Mouse (Mus musculus): ENCODE measurements around the gene Fignl1. TPM values are rescaled to one million over a fixed set of nuclear protein-coding genes. Genes with fewer than 3 reads are reported as not detected.

Fignl1 gene
- polyA plus RNA-seq, 1 experiment from 2014 or later: 101 TPM

GRCm38 (mm10) chr11:11737562-11737961 is 71.2 kb downstream of the Fignl1 start:
- H3K9me3 ChIP-seq (ENCODE audit: control insufficient read depth, low read length): no peaks in the 10 kb centered on the region
- no peak overlapping the region for H3K27ac ChIP-seq (ENCODE audit: low read depth, low read length)
- H3K36me3 ChIP-seq (ENCODE audit: control insufficient read depth, insufficient read depth, low read length): no peaks in the 10 kb centered on the region
- ATAC-seq (replicated peaks; ENCODE audit: low FRiP score): no peak
- H3K4me3 ChIP-seq (ENCODE audit: low read depth, low read length): no peak overlapping the region
- no peak overlapping the region for H3K4me2 ChIP-seq (ENCODE audit: low read depth, low read length, severe bottlenecking)
- no peaks in the 10 kb centered on the region for H3K4me1 ChIP-seq (replicated peaks; ENCODE audit: control insufficient read depth, insufficient read depth, low read length)
- no peaks in the 10 kb centered on the region for H3K27me3 ChIP-seq (ENCODE audit: control insufficient read depth, insufficient read depth, low read length)
- DNase-seq (ENCODE audit: low spot score): no peak
- H3K9ac ChIP-seq (ENCODE audit: low read length): no peak overlapping the region
- WGBS: 69% methylated on average over 2 of the region's 2 CpGs

Other genes starting within 250 kb of the Fignl1 start
- gene 4930512M02Rik, start 181.1 kb downstream of the Fignl1 start, polyA plus RNA-seq (2014; fragmentation: Nextera tagmentation; extraction: Ambion mirVana): not detected in 2 replicates
- 3.4 and 4.2 TPM in 2 replicates for gene Ikzf1, start 124.0 kb downstream of the Fignl1 start, polyA plus RNA-seq (2014; fragmentation: Nextera tagmentation; extraction: Ambion mirVana)
- gene Ddc, start 89.2 kb upstream of the Fignl1 start, polyA plus RNA-seq (2014; fragmentation: Nextera tagmentation; extraction: Ambion mirVana): 6.8 and 8.7 TPM in 2 replicates
- gene Grb10, start 229.7 kb upstream of the Fignl1 start, polyA plus RNA-seq (2014; fragmentation: Nextera tagmentation; extraction: Ambion mirVana): 158 and 176 TPM in 2 replicates